Mouse (Mus musculus) liver, embryonic 11.5 days (tissue): ENCODE data around the gene Rasa3. TPM values are rescaled to one million over a fixed set of nuclear protein-coding genes. Genes with fewer than 3 reads are reported as not detected.
A peak's percentile ranks its signal among the peaks of the same experiment; 100 is the strongest.

Experiments
- ATAC-seq: fragments of 200-750 bp; cut with Nextera tagmentation; replicated peaks from 2 replicates; pipeline ENCODE4 v1.8.0; 2017; ENCODE audit warnings: moderate number of reproducible peaks, mild to moderate bottlenecking, moderate TSS enrichment, moderate library complexity; ENCODE audit not compliant: low FRiP score
- DNase-seq: peaks from one replicate; pipeline ENCODE4 v3.0.0-alpha.2; 2017; ENCODE audit warnings: low spot score
- H3K27ac ChIP-seq: fragments of 300-500 bp; sonication (generic); 2 replicates; pipeline ENCODE4 v1.5.1; 2014; ENCODE audit warnings: mild to moderate bottlenecking, low read depth, low read length, control low read depth
- H3K27me3 ChIP-seq: fragments of 300-500 bp; sonication (generic); replicated peaks from 2 replicates; pipeline ENCODE4 v1.6.1; 2014; ENCODE audit warnings: low read length, mixed read lengths; ENCODE audit not compliant: control insufficient read depth, insufficient read depth
- H3K36me3 ChIP-seq: fragments of 300-500 bp; sonication (generic); 2 replicates; pipeline ENCODE4 v1.6.1; 2014; ENCODE audit warnings: mild to moderate bottlenecking, low read length, moderate library complexity, mixed read lengths; ENCODE audit not compliant: control insufficient read depth, insufficient read depth
- H3K4me1 ChIP-seq: fragments of 300-500 bp; sonication (generic); replicated peaks from 2 replicates; pipeline ENCODE4 v1.6.1; 2014; ENCODE audit warnings: low read length, mixed read lengths; ENCODE audit not compliant: control insufficient read depth, insufficient read depth
- H3K4me2 ChIP-seq: fragments of 300-500 bp; sonication (generic); 2 replicates; pipeline ENCODE4 v1.6.1; 2014; ENCODE audit warnings: mild to moderate bottlenecking, control low read depth, moderate library complexity
- H3K4me3 ChIP-seq: fragments of 300-500 bp; sonication (generic); 2 replicates; pipeline ENCODE4 v1.5.1; 2014; ENCODE audit warnings: low read depth, low read length, control low read depth
- H3K9ac ChIP-seq: fragments of 300-500 bp; sonication (generic); 2 replicates; pipeline ENCODE4 v1.6.1; 2014; ENCODE audit warnings: low read depth, low read length, control low read depth
- H3K9me3 ChIP-seq: fragments of 300-500 bp; sonication (generic); 2 replicates; pipeline ENCODE4 v1.6.1; 2016; ENCODE audit warnings: low read length, inconsistent platforms, mixed read lengths; ENCODE audit not compliant: control insufficient read depth
- WGBS: fragments of 180-500 bp; shearing (Covaris S2); extraction: QIAGEN DNeasy Blood & Tissue Kit; methylation state at CpG from one replicate; pipeline ENCODE4 v1.1.7; 2014; 5-methylcytosine and 5-hydroxymethylcytosine counted together
- polyA plus RNA-seq: library from polyadenylated mRNA; unstranded; fragments of >200 nt; fragmentation: Nextera tagmentation; extraction: Ambion mirVana; gene quantifications from 2 replicates; pipeline ENCODE4 v1.2.1, GENCODE M21; 2014

Rasa3 gene
- polyA plus RNA-seq, 1 experiment from 2014 or later = 37.2 TPM

DNA sequence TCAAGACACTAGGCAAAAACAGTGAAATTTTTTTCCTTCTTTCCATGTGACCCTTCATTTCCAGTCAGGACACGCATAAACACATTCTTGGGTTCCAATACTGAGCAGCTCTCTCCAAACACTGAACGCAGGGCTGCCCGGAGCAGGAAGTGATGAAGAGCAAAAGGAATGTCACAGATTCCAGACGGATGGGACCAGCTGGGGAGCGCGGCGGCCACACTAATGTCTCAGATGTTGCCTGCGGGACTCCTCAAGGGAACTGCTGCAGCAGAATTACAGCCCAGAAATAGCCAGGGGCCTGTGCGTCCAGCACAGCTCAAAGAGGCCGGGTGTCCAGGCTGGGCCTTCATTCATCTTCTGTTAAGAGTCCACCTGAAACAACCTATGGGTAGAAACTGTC is 9.0 kb downstream of the Rasa3 start:
- Histone ChIP-seq H3K9me3 (no peaks in the 10 kb centered on the region), H3K27ac (peak overlapping the region; percentile 49; the same call in 1 of the 2 replicates), H3K9ac (no peak overlapping the region), H3K4me1 (peaks cover 57% of the 10 kb centered on the region), H3K4me3 (no peak overlapping the region), H3K4me2 (no peak overlapping the region), H3K27me3 (no peaks in the 10 kb centered on the region), H3K36me3 (no peaks in the 10 kb centered on the region)
- no peak for DNase-seq
- no peak for ATAC-seq
- 71% methylated on average over 10 of the region's 10 CpGs for WGBS

DNA sequence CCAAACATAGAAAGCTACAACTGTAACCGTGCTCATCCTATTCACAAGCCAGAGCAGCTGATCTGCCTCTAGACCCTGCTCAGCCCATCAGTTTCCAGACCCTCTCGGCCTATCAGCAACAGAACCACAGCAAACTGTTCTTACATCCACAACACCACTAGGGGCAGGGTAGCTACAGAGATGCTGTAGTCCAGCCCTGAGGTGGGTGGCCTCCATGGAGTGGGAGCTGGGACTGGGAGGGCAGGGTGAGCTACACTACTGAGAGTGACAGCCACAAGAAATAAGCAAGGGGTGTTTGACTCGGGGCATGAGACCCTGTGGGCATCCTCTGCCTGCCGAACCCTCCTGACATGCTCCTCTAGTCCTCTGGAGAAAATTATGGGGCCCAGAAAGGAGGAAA is 9.5 kb downstream of the Rasa3 start:
- Histone ChIP-seq H3K4me2 (no peak overlapping the region), H3K4me1 (peaks cover 54% of the 10 kb centered on the region), H3K36me3 (no peaks in the 10 kb centered on the region), H3K9ac (no peak overlapping the region), H3K27ac (peak overlapping the region; percentile 49; the same call in 1 of the 2 replicates), H3K27me3 (no peaks in the 10 kb centered on the region), H3K4me3 (no peak overlapping the region), H3K9me3 (no peaks in the 10 kb centered on the region)
- ATAC-seq (no peak), DNase-seq (no peak)
- WGBS = 78% methylated on average over 4 of the region's 4 CpGs

DNA sequence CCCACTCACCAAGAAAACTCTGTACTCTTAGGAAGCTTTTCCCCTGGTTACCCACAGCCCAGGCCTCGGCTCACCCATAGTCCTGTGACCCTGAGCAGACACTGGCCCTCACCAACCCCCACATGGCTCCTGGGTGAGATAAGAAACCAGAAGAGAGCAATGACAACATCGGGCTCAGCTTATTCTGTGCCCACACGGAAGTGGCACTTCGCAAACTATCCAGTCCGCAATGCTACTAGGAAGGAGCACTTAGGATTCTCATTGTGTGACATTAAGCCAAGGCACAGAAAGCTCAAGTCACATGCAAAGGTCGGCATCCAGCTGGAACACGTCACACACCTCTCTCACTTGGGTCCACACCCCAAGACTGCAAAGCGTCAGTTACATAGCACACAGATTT is 11.5 kb downstream of the Rasa3 start:
- Histone ChIP-seq H3K4me1 (peaks cover 39% of the 10 kb centered on the region), H3K36me3 (no peaks in the 10 kb centered on the region), H3K27ac (no peak overlapping the region), H3K9ac (no peak overlapping the region), H3K9me3 (no peaks in the 10 kb centered on the region), H3K4me2 (no peak overlapping the region), H3K4me3 (no peak overlapping the region), H3K27me3 (no peaks in the 10 kb centered on the region)
- 49% methylated on average over 8 of the region's 8 CpGs for WGBS
- DNase-seq (no peak), ATAC-seq (no peak)

DNA sequence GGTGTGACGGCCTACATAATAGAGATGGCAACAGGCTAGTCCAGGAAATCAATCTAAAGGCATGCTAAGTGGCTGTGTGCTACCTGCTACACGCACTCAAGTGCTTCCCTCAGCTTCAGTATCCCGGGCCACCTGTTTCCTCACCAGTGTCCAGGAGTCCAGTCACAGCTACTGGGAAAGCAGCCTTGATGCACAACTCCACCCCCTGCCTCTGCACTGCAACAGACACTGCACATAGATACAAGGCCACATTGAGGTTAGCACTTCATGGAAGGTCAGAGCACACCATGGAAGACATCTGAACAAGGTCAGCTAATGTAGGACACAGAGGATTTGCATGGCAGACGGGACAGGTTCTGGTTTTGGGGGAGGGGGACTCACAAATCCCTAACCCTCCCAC is 11.9 kb downstream of the Rasa3 start:
- Histone ChIP-seq H3K4me1 (peaks cover 35% of the 10 kb centered on the region), H3K4me3 (no peak overlapping the region), H3K4me2 (no peak overlapping the region), H3K27ac (no peak overlapping the region), H3K9me3 (no peaks in the 10 kb centered on the region), H3K36me3 (no peaks in the 10 kb centered on the region), H3K27me3 (no peaks in the 10 kb centered on the region), H3K9ac (no peak overlapping the region)
- ATAC-seq (no peak), DNase-seq (no peak)
- 76% methylated on average over 4 of the region's 4 CpGs for WGBS

DNA sequence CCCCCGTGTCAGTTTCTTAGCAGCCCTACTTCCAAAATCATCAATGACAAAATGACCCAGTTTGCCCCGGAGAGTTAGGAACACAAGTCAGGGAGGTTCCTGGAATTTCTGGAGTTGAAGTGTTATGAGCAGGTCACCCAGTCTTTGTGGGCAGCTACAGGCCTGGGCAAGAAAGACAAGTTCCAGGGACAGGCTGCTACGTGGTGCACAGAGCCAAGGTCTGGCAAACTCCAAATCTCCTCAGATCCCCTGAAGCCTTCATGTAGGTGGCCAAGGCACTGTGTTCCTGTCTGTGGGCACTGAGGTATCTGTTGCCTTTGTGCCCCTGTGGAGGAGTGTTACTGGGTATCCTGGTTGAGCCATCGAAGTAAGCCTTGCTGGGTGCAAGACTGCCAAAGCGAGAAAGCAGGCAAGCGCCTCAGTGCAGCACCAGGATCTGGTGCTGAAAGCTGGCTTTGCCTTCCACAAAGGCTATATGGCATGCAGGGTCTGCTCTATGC is 12.6 kb downstream of the Rasa3 start:
- Histone ChIP-seq H3K36me3 (no peaks in the 10 kb centered on the region), H3K4me3 (no peak overlapping the region), H3K9me3 (no peaks in the 10 kb centered on the region), H3K9ac (no peak overlapping the region), H3K4me2 (no peak overlapping the region), H3K27ac (no peak overlapping the region; the same call in 1 of the 2 replicates), H3K4me1 (peaks cover 31% of the 10 kb centered on the region), H3K27me3 (no peaks in the 10 kb centered on the region)
- 85% methylated on average over 6 of the region's 6 CpGs for WGBS
- DNase-seq (no peak), ATAC-seq (no peak)

DNA sequence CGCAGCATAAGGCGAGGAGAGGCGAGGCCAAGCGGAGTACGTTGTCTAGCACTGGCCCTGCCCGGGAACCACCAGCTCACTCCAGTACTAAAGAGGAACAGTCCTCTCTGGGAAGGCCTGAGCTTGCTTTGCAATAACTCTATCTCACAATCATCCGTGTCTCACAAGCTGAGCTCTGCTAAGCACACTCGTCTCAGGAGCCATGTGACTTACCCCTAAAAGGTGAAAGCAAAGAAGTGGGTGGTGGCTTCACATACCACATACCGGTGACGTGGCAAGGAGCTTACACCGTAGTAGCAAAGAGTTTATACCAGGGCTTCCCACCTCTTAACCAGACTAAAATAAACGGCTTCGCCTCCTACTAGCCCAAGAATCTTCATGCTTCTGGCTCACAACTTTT is 17.1 kb downstream of the Rasa3 start:
- no peak overlapping the region for H3K4me3 ChIP-seq
- WGBS = 78% methylated on average over 13 of the region's 13 CpGs
- no peaks in the 10 kb centered on the region for H3K9me3 ChIP-seq
- H3K27me3 ChIP-seq = no peaks in the 10 kb centered on the region
- no peaks in the 10 kb centered on the region for H3K36me3 ChIP-seq
- H3K9ac ChIP-seq = no peak overlapping the region
- H3K4me2 ChIP-seq = no peak overlapping the region
- no peak overlapping the region for H3K27ac ChIP-seq
- peaks cover 16% of the 10 kb centered on the region; the same call in 1 of the 2 replicates for H3K4me1 ChIP-seq
- no peak for DNase-seq
- no peak for ATAC-seq

DNA sequence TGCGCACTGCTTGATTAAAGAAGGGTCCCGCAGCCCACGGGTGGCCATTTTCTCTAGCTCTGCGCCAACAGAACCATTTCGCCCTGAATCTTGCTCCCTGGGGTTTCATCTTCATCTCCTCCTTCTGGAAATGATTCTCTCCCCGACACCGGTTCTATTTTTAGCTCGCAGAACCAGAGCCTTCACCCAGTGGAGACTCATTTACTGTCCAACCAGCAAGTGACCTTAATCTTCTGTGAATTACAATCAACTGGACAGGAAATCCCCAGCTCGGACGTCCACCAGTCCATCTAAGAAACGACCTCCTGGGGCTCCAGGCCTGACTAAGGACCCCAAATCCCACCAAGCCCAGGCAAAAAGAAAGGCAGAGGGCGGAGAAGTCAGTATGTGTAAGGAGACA is 19.9 kb downstream of the Rasa3 start:
- Histone ChIP-seq H3K4me1 (peaks cover 10% of the 10 kb centered on the region), H3K9me3 (no peaks in the 10 kb centered on the region), H3K9ac (no peak overlapping the region), H3K27ac (no peak overlapping the region), H3K36me3 (no peaks in the 10 kb centered on the region), H3K4me2 (no peak overlapping the region), H3K27me3 (no peaks in the 10 kb centered on the region), H3K4me3 (no peak overlapping the region)
- 81% methylated on average over 12 of the region's 12 CpGs for WGBS
- DNase-seq = no peak
- ATAC-seq = no peak

DNA sequence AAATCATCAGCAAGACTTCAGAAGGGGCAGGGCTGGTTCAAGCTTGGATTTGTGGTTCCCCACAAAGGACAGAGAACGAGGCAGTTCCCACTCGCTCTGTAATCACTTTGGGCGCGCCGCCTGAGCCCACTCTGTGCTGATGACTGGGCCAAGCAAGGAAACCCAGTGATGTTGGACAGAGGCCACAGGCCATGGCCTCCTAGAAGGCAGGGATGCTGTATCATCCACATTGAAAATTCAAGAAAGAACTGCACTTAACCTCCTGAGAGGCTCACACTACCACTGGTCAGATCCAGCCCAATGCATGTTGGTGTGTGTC is 22.4 kb downstream of the Rasa3 start:
- no peaks in the 10 kb centered on the region for H3K9me3 ChIP-seq
- H3K4me3 ChIP-seq = no peak overlapping the region
- no peak for DNase-seq
- no peak overlapping the region for H3K27ac ChIP-seq
- ATAC-seq = no peak
- peaks cover 9% of the 10 kb centered on the region for H3K4me1 ChIP-seq
- 67% methylated on average over 5 of the region's 5 CpGs for WGBS
- no peak overlapping the region for H3K9ac ChIP-seq
- H3K27me3 ChIP-seq = no peaks in the 10 kb centered on the region
- H3K36me3 ChIP-seq = no peaks in the 10 kb centered on the region
- no peak overlapping the region for H3K4me2 ChIP-seq

DNA sequence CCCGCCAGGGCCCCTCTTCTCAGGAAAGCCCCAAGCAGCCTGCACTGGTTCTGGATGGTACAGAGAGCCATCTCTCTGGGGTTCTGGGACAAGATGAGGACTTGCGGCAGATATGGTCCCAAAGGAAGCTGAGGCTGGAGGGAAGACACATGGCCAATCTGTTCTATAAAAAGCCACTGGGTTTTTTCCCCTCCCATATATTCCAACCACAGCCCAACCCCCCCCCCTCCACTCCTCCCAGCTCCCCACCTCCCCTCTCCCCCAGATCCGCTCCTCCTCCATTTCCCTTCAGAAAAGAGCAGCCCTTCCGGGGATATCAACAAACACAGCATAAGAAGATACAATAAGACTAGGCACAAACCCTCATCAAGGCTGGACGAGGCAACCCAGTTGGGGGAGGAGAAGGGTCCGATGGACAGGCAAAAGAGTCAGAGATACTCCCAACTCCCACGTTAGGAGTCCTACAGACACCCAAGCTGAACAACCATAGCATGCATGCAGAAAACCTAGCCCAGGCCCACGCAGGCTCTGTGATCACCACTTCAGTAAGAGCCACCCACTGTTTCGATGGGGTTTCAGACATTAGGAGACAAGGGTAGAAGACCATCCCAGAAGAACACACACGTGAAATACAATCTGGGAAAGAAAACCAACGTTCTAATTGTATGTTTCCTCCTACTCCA is 22.9 kb downstream of the Rasa3 start:
- DNase-seq = no peak
- no peaks in the 10 kb centered on the region for H3K27me3 ChIP-seq
- no peaks in the 10 kb centered on the region for H3K9me3 ChIP-seq
- H3K9ac ChIP-seq = no peak overlapping the region
- H3K27ac ChIP-seq = no peak overlapping the region
- no peak overlapping the region for H3K4me2 ChIP-seq
- no peaks in the 10 kb centered on the region for H3K36me3 ChIP-seq
- 71% methylated on average over 11 of the region's 11 CpGs for WGBS
- no peak overlapping the region for H3K4me3 ChIP-seq
- H3K4me1 ChIP-seq = peaks cover 14% of the 10 kb centered on the region
- ATAC-seq = no peak; the same call in 1 of the 2 replicates
